8 mouse cellular contexts compared by ENCODE assay signal in genomic region chr4:135508419-135509039, GRCm38 (mm10). TPM values are rescaled to one million over a fixed set of nuclear protein-coding genes. Genes with fewer than 3 reads are reported as not detected.
DNase-seq lines count a peak whose midpoint lies in the region; ATAC-seq and TF ChIP-seq lines count a peak whose summit lies in the region.

No protein-coding gene starts in this region.

- ATAC-seq in midbrain, embryonic 14.5 days (ENCODE audit: low FRiP score, low TSS enrichment): no peak; the same call in 1 of the 2 replicates

- no peaks in the 10 kb centered on the region for H3K36me3 ChIP-seq in limb, embryonic 10.5 days
- H3K36me3 ChIP-seq in midbrain, embryonic 14.5 days (ENCODE audit: control insufficient read depth, insufficient read depth, low read length): no peaks in the 10 kb centered on the region
- no peaks in the 10 kb centered on the region for H3K36me3 ChIP-seq in spleen, adult 2 months (ENCODE audit: control insufficient read depth, insufficient read depth, low read length)

- H3K27me3 ChIP-seq in limb, embryonic 10.5 days (ENCODE audit: low read depth, poor library complexity, severe bottlenecking): peaks cover 29% of the 10 kb centered on the region
- H3K27me3 ChIP-seq in midbrain, embryonic 14.5 days (ENCODE audit: control insufficient read depth, insufficient read depth, low read length): no peaks in the 10 kb centered on the region
- 0 out of 2 replicates have a peak, but pooled peaks cover 1% of the 10 kb centered on the region for H3K27me3 ChIP-seq in spleen, adult 2 months (ENCODE audit: control insufficient read depth, insufficient read depth, low read length)

- no peak overlapping the region for H3K9ac ChIP-seq in midbrain, embryonic 14.5 days (replicated peaks; ENCODE audit: low read length)

- TF ChIP-seq POLR2A in spleen, adult 2 months (IDR thresholded peaks at IDR 0.05; ENCODE audit: low read depth, low read length): no peak

- DNase-seq in urinary bladder, postnatal 25 days (ENCODE audit: low spot score): peak; percentile 75
- no peak for DNase-seq in urinary bladder, postnatal 10 days (ENCODE audit: low spot score)
- DNase-seq in embryo, embryonic 11 days: peak; percentile 88
- DNase-seq in gastrocnemius, postnatal 25 days: peak; percentile 24
- peak; percentile 65 for DNase-seq in kidney, adult 18-20 months
- peak; percentile 82 for DNase-seq in limb, embryonic 10.5 days (ENCODE audit: low spot score)
- DNase-seq in midbrain, embryonic 14.5 days: peak; percentile 95
- no peak for DNase-seq in spleen, adult 2 months (ENCODE audit: low read depth in 1 of 2, low spot score in 2 of 2)

- peak overlapping the region; percentile 45 for H3K4me2 ChIP-seq in midbrain, embryonic 14.5 days (ENCODE audit: low read length)

- peak overlapping the region; percentile 20; the same call in 1 of the 2 replicates for H3K4me3 ChIP-seq in limb, embryonic 10.5 days
- no peak overlapping the region for H3K4me3 ChIP-seq in midbrain, embryonic 14.5 days (replicated peaks; ENCODE audit: low read depth, low read length)
- H3K4me3 ChIP-seq in spleen, adult 2 months (ENCODE audit: extremely low read depth, insufficient read depth, insufficient read length): no peak overlapping the region

- H3K27ac ChIP-seq in limb, embryonic 10.5 days: no peak overlapping the region
- no peak overlapping the region for H3K27ac ChIP-seq in midbrain, embryonic 14.5 days (replicated peaks; ENCODE audit: low read depth, low read length)
- no peak overlapping the region for H3K27ac ChIP-seq in spleen, adult 2 months (ENCODE audit: insufficient read depth, low read length)

- peak; percentile 50; the same call in 1 of the 2 replicates for TF ChIP-seq CTCF in spleen, adult 2 months (IDR thresholded peaks at IDR 0.05; ENCODE audit: extremely low read depth, insufficient read depth, insufficient read length, insufficient replicate concordance)

- 15% methylated on average over 13 of the region's 13 CpGs for WGBS in limb, embryonic 10.5 days
- 12% methylated on average over 13 of the region's 13 CpGs for WGBS in midbrain, embryonic 14.5 days
- WGBS in spleen, adult 2 months: 35% methylated on average over 13 of the region's 13 CpGs

- no peaks in the 10 kb centered on the region for H3K9me3 ChIP-seq in limb, embryonic 10.5 days (replicated peaks)
- no peaks in the 10 kb centered on the region for H3K9me3 ChIP-seq in midbrain, embryonic 14.5 days (ENCODE audit: control insufficient read depth, low read length)

- H3K4me1 ChIP-seq in limb, embryonic 10.5 days: peaks cover 15% of the 10 kb centered on the region
- H3K4me1 ChIP-seq in midbrain, embryonic 14.5 days (ENCODE audit: control insufficient read depth, insufficient read depth, low read length): no peaks in the 10 kb centered on the region
- H3K4me1 ChIP-seq in spleen, adult 2 months (ENCODE audit: control insufficient read depth, insufficient read depth, insufficient read length): no peaks in the 10 kb centered on the region; the same call in 1 of the 2 replicates

RNA-seq across cellular contexts. Expression of gene Nipal3, which starts 13.7 kb away (rescaled TPM):
- total RNA-seq in gastrocnemius, postnatal 25 days (2021): 10 to 100 TPM; 11.0 to 13.6 TPM
- 1.7 and 2.2 TPM in 2 replicates for polyA plus RNA-seq in limb, embryonic 10.5 days (2016; fragmentation: Nextera tagmentation; extraction: Ambion mirVana)
- 7.7 and 9.8 TPM in 2 replicates for polyA plus RNA-seq in midbrain, embryonic 14.5 days (2014; fragmentation: Nextera tagmentation; extraction: Ambion mirVana)
- 23.5 and 29.0 TPM in 2 replicates for polyA plus RNA-seq in spleen, adult 2 months (2012; rRNA removed)

RNA-seq across cellular contexts. Expression of gene Stpg1, which starts 13.9 kb away (rescaled TPM):
- total RNA-seq in gastrocnemius, postnatal 25 days (2021): under 1 TPM in 1 of 2 experiments, not detected in 1; 0.67 TPM
- polyA plus RNA-seq in limb, embryonic 10.5 days (2016; fragmentation: Nextera tagmentation; extraction: Ambion mirVana): 0.11 TPM in 1 of 2 replicates, not detected in the other
- 0.68 TPM in 1 of 2 replicates, not detected in the other for polyA plus RNA-seq in midbrain, embryonic 14.5 days (2014; fragmentation: Nextera tagmentation; extraction: Ambion mirVana)
- 0.02 and 0.04 TPM in 2 replicates for polyA plus RNA-seq in spleen, adult 2 months (2012; rRNA removed)

Comparison
In these comparisons a context has a peak if more than half of its experiments do, and no peak if none do; other contexts are left out.
1. DNase-seq: peak in urinary bladder, postnatal 25 days (single experiment), embryo, embryonic 11 days (single experiment), gastrocnemius, postnatal 25 days (single experiment), kidney, adult 18-20 months (single experiment), limb, embryonic 10.5 days (single experiment) and midbrain, embryonic 14.5 days (single experiment); none in urinary bladder, postnatal 10 days (single experiment) and spleen, adult 2 months (0 of 2).